Mouse (Mus musculus) liver, adult 2 months (tissue): Measurements from ENCODE around the gene Cant1.

Source experiments
- CTCF ChIP-seq: fragments of 200-500 bp; IDR thresholded peaks from 2 replicates; pipeline ENCODE4 v1.5.1; 2011; ENCODE audit warnings: low read depth, low read length, control low read depth
- POLR2A ChIP-seq: fragments of 200-500 bp; IDR thresholded peaks from 2 replicates; pipeline ENCODE4 v1.6.1; 2011; ENCODE audit warnings: low read length, control low read depth; ENCODE audit not compliant: insufficient read depth; ENCODE audit errors: extremely low read depth

DNA sequence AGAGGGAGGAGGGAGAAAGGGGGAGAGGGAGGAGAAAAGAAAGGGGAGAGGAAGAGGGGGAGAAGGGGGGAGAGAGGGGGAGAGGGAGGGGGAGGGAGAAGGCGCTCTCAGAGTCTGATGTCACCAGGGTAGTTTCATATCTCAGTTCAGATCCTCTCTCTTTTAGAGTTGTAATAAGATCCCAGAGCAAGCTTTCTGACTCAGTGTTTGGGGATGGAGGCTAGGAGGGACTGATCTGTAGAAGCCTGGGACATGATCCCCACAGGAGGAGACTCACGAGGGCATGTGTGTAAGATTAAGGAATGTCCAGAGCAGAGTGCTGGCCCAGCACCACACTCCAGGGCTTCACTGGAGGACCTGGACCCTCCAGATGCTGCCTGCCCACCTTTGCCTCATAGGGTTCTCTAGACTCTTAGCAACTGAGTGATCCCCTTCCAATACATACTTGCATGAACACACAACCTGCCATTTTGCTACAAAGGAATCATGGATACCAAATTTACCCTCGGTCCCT lies 8.4 kb upstream of the Cant1 start:
- TF ChIP-seq CTCF (no peak), POLR2A (no peak)
